Mouse (Mus musculus) hindbrain, embryonic 15.5 days (tissue): Measurements from ENCODE around the gene Asap3. TPM values are rescaled to one million over a fixed set of nuclear protein-coding genes. Genes with fewer than 3 reads are reported as not detected.

ENCODE experiments used
- ATAC-seq: fragments of 200-750 bp; cut with Nextera tagmentation; 2 replicates; pipeline ENCODE4 v1.8.0; 2017; ENCODE audit warnings: low read depth, moderate number of reproducible peaks, moderate TSS enrichment; ENCODE audit not compliant: low FRiP score
- H3K27ac ChIP-seq: fragments of 300-500 bp; sonication (generic); replicated peaks from 2 replicates; pipeline ENCODE4 v1.5.1; 2015; ENCODE audit warnings: mild to moderate bottlenecking, inconsistent platforms
- H3K27me3 ChIP-seq: fragments of 300-500 bp; sonication (generic); 2 replicates; pipeline ENCODE4 v1.6.1; 2015; ENCODE audit warnings: control low read depth, inconsistent platforms
- H3K36me3 ChIP-seq: fragments of 300-500 bp; sonication (generic); 2 replicates; pipeline ENCODE4 v1.6.1; 2015; ENCODE audit warnings: control low read depth, inconsistent platforms
- H3K4me1 ChIP-seq: fragments of 300-500 bp; sonication (generic); replicated peaks from 2 replicates; pipeline ENCODE4 v1.6.1; 2015; ENCODE audit warnings: control low read depth, inconsistent platforms
- H3K4me2 ChIP-seq: fragments of 300-500 bp; sonication (generic); 2 replicates; pipeline ENCODE4 v1.6.1; 2015; ENCODE audit warnings: moderate library complexity, mild to moderate bottlenecking, inconsistent platforms
- H3K4me3 ChIP-seq: fragments of 300-500 bp; sonication (generic); 2 replicates; pipeline ENCODE4 v1.5.1; 2015; ENCODE audit warnings: mild to moderate bottlenecking, inconsistent platforms
- H3K9ac ChIP-seq: fragments of 300-500 bp; sonication (generic); 2 replicates; pipeline ENCODE4 v1.6.1; 2015; ENCODE audit warnings: inconsistent platforms
- H3K9me3 ChIP-seq: fragments of 300-500 bp; sonication (generic); 2 replicates; pipeline ENCODE4 v1.6.1; 2016; ENCODE audit warnings: control low read depth, inconsistent platforms
- WGBS: fragments of 180-500 bp; shearing (Covaris S2); methylation state at CpG from one replicate; pipeline ENCODE4 v1.1.7; 2015; 5-methylcytosine and 5-hydroxymethylcytosine counted together
- polyA plus RNA-seq: library from polyadenylated mRNA; unstranded; fragments of >200 nt; fragmentation: Nextera tagmentation; extraction: Ambion mirVana; gene quantifications from 2 replicates; pipeline ENCODE4 v1.2.1, GENCODE M21; 2015

The Asap3 gene
- polyA plus RNA-seq, 1 experiment from 2014 or later, result 5.8 TPM

DNA sequence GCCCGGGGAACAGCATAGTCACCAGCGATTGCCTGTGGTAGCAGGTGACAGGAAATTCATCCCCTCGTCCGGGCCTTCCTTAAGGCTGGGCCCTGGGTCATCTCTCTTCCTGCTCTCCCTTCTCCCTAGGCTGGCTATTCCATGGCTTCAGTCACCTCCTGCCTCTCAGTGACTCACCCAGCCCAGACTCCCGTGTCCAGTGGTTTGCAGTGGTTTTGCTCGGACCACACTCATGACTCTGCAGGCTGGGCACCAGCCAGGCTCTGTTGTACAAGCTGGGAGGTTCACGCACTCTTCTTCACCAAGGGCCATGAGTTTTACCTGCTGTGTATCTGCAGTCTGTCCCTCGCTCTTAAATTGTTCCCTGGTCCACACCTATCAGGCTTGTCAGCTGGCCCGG is 4.8 kb downstream of the Asap3 start:
- Histone ChIP-seq H3K4me2 (no peak overlapping the region), H3K27ac (no peak overlapping the region), H3K27me3 (no peaks in the 10 kb centered on the region), H3K4me1 (peaks cover 12% of the 10 kb centered on the region), H3K36me3 (no peaks in the 10 kb centered on the region), H3K9ac (no peak overlapping the region), H3K9me3 (no peaks in the 10 kb centered on the region), H3K4me3 (no peak overlapping the region)
- ATAC-seq, result no peak
- WGBS, result 85% methylated on average over 9 of the region's 9 CpGs

DNA sequence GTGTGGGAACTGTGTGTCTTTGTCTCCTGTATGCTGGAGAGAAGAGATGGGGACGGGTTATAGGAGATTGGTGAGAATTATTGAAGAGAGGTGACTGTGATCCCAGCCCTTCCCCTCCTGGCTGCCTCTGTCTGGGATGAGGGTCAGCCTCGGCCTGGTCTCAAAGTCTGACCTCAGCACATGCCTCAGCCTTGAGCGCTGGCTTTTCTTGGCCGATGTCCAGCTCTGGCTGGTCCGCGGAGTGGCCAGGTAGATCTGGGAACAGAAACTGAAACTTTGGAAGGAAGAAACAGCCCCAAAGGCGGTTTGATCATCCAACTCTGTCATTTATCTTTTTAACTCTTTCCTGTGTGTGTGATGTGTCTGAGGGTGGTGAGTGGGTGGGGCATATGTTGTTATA is 7.5 kb downstream of the Asap3 start:
- no peak overlapping the region for H3K27ac ChIP-seq
- WGBS, result 77% methylated on average over 7 of the region's 7 CpGs
- H3K4me3 ChIP-seq, result no peak overlapping the region
- H3K9ac ChIP-seq, result no peak overlapping the region
- peaks cover 12% of the 10 kb centered on the region for H3K4me1 ChIP-seq
- H3K36me3 ChIP-seq, result no peaks in the 10 kb centered on the region
- H3K27me3 ChIP-seq, result no peaks in the 10 kb centered on the region
- no peak overlapping the region for H3K4me2 ChIP-seq
- no peak for ATAC-seq
- H3K9me3 ChIP-seq, result no peaks in the 10 kb centered on the region

DNA sequence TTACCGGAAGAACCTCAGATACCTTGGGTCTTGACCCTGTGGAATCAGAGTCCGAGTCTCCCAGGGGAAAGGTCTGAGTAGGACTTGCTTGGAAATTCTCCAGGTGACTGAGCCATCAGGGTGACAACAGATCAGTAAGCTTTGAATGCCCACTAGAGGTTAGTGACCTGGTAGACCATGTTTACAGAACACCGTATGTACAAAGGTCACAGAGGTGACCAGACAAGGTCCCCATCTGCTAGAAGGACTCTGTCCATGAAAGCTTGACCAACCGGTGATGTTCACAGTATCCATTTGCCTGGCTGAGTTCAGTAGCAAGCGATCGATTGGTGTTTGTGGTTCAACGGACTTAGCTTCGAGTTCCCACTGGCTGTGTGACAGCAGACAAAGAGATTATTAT is 8.7 kb downstream of the Asap3 start:
- Histone ChIP-seq H3K4me2 (no peak overlapping the region), H3K4me1 (peaks cover 21% of the 10 kb centered on the region), H3K9me3 (no peaks in the 10 kb centered on the region), H3K27me3 (no peaks in the 10 kb centered on the region), H3K4me3 (no peak overlapping the region), H3K9ac (no peak overlapping the region), H3K36me3 (no peaks in the 10 kb centered on the region), H3K27ac (no peak overlapping the region)
- WGBS, result 87% methylated on average over 8 of the region's 8 CpGs
- ATAC-seq, result no peak

DNA sequence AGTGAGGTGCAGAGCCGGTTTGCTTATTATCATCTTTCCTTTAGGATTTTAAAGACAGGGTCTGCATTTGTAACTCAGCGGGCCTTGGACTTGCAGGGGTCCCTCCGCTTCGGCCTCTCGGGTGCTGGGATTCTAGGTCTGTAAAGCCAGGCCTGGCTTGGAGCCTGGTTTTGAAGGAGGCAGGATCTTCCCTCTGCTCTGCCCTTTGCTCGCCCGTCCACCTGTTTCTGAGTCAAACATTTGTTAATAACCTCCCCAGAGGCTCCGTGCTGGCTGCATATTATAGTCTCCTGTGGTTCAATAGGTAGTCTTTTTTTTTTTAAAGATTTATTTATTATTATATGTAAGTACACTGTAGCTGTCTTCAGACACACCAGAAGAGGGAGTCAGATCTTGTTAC is 9.4 kb downstream of the Asap3 start:
- no peaks in the 10 kb centered on the region for H3K27me3 ChIP-seq
- H3K4me2 ChIP-seq, result no peak overlapping the region
- H3K4me3 ChIP-seq, result no peak overlapping the region
- H3K4me1 ChIP-seq, result peaks cover 27% of the 10 kb centered on the region
- WGBS, result 84% methylated on average over 8 of the region's 8 CpGs
- no peak overlapping the region for H3K27ac ChIP-seq
- no peak overlapping the region for H3K9ac ChIP-seq
- H3K9me3 ChIP-seq, result no peaks in the 10 kb centered on the region
- ATAC-seq, result no peak
- H3K36me3 ChIP-seq, result no peaks in the 10 kb centered on the region

DNA sequence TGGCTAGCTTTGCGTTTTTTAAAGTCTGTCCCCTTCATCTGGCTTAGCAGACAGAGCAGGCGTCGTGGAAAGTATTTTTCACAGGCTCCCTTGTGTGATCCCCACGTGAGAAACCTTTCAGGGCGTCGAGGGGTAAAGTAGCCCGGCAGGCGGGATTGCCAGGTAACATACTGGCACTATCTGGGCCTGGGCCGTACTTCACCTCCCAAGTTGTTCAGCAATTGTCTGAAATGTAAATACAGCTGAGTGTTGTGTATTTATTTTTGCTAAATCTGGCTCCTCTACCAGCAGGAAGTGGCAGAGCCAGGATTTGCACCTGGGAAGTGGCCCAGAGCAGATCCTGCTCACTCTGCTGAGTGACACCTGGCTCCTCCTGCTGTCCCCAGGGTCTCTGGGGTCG is 10.9 kb downstream of the Asap3 start:
- WGBS, result 63% methylated on average over 10 of the region's 10 CpGs
- Histone ChIP-seq H3K4me3 (no peak overlapping the region), H3K4me2 (no peak overlapping the region), H3K9ac (no peak overlapping the region), H3K27me3 (no peaks in the 10 kb centered on the region), H3K9me3 (no peaks in the 10 kb centered on the region), H3K27ac (no peak overlapping the region), H3K4me1 (peaks cover 27% of the 10 kb centered on the region), H3K36me3 (no peaks in the 10 kb centered on the region)
- ATAC-seq, result no peak

DNA sequence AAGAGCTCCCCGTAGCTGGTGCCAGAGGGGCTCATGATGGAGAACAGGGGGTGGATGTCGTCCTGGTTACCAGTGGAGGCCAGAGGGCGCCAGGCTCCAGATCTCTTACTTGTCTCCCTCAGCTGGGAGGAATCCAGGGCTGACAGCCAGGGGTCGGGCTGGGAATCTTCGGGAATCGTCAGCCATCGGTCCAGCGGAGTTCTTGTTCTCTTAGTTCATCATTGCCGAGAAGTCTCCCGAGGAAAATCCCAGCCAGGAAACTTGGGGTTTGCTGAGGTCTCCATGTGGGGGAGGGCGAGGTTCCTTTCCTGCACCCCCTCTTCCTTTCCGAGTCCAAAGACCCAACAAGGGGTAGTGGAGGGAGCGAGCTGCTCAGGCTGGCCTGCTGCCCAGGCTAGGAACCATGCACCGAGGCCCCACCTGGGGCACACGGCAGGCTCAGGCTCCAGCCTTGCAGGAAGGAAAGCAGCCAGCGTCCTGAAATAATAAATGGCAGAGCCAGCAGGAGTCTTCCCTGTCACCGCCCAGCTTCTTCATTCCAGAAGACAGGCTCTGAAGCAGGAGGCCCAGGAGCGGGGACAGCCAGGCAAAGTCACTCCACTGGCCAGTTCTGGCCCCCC is 12.5 kb downstream of the Asap3 start:
- Histone ChIP-seq H3K36me3 (no peaks in the 10 kb centered on the region), H3K4me2 (peak overlapping the region; percentile 34), H3K9ac (0 out of 2 replicates have a peak overlapping the region, but pooled peaks have one; percentile 17), H3K4me3 (no peak overlapping the region), H3K4me1 (peaks cover 34% of the 10 kb centered on the region), H3K9me3 (no peaks in the 10 kb centered on the region), H3K27me3 (no peaks in the 10 kb centered on the region), H3K27ac (peak overlapping the region; percentile 66)
- WGBS, result 10% methylated on average over 18 of the region's 18 CpGs
- ATAC-seq, result peak; percentile 61

DNA sequence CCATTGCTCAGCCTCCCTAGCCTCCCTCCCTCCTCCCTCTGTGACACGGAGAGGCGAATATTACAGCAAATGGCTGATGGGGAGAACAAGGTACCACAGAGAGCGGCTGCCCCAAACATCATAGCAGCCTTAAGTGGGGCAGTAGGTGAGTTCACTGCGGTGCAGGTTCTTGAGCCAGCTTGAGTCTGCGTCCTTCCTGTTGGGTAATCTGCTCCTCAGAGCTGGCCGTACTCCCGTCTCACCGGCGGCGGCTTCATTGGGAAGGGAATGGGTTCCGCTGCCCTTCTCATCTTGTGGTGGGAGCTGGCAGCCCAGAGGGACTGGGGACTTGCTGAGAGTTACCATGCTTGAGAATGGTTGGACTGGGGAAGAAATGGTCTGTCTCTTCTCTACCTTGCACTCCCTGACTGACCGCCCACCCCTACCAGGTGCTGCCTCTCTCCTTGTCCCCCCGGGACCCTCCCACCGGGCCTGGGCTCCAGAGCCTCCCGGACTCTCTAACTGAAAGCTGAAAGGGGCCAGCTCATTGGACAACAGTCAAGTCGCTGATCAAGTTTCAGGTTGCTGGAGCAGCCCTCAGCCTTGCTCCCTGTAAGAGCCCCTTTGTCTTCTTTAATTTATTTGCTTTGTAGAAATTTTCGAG is 14.1 kb downstream of the Asap3 start:
- Histone ChIP-seq H3K9ac (no peak overlapping the region), H3K4me3 (no peak overlapping the region), H3K4me1 (peaks cover 46% of the 10 kb centered on the region), H3K9me3 (no peaks in the 10 kb centered on the region), H3K27ac (0 out of 2 replicates have a peak overlapping the region, but pooled peaks have one; percentile 13), H3K36me3 (no peaks in the 10 kb centered on the region), H3K4me2 (no peak overlapping the region), H3K27me3 (no peaks in the 10 kb centered on the region)
- WGBS, result 17% methylated on average over 17 of the region's 17 CpGs
- ATAC-seq, result no peak

DNA sequence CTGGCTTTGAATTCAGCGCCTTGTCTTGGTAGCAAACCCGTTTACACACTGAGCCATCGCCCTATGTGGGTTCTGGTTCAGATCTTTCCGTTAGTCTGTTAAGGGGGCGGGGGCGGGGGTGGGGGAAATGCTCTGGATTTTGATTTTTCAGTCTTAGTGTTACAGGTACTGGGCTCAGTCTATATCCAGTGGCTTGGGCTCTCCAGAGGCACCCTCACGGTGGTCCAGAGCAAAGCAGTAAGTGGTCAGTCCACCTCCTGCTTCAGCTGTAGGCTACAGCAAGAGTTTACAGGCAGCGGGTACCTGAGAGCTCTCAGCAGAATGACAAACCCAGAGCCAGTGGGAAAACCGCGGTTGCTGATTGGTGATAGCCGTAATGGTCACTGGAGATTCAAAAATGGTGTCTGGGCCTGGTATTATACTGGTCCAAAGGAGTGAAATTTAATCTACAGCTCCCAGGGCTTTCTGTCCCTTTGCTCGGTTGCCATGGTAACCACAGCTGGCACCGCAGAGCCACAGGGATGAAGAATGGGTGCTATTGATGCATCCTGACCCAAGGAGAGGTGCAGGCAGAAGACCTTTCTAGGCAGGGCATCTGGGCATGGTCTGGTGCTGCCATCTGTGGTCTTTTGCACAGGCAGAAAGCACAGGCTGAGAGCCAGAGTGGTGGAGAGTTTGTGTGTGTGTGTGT is 17.5 kb downstream of the Asap3 start:
- Histone ChIP-seq H3K36me3 (no peaks in the 10 kb centered on the region), H3K27me3 (no peaks in the 10 kb centered on the region), H3K4me3 (no peak overlapping the region), H3K9ac (0 out of 2 replicates have a peak overlapping the region, but pooled peaks have one; percentile 3), H3K4me1 (peaks cover 34% of the 10 kb centered on the region), H3K27ac (peak overlapping the region; percentile 76), H3K9me3 (no peaks in the 10 kb centered on the region), H3K4me2 (no peak overlapping the region)
- WGBS, result 49% methylated on average over 13 of the region's 13 CpGs
- ATAC-seq, result peak; percentile 86

DNA sequence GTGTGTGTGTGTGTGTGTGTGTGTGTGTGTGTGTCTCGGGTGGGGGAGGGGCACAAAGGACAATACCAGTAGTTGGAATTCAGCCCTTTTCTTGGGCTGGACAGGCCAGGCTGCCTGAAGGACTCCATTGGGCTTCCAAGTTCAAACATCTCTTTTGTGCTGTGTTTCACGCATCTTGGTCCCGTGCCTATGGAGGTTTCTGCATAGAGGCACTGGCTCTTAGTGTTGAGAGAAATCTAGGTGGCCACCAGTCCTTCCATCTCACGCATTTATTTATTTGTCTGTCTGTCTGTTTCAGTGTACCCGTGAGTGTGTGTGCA is 18.0 kb downstream of the Asap3 start:
- Histone ChIP-seq H3K9ac (no peak overlapping the region), H3K4me2 (no peak overlapping the region), H3K9me3 (no peaks in the 10 kb centered on the region), H3K4me1 (peaks cover 29% of the 10 kb centered on the region), H3K27ac (peak overlapping the region; percentile 76), H3K27me3 (no peaks in the 10 kb centered on the region), H3K4me3 (no peak overlapping the region), H3K36me3 (no peaks in the 10 kb centered on the region)
- peak; percentile 60 for ATAC-seq
- WGBS, result 37% methylated on average over 4 of the region's 5 CpGs

DNA sequence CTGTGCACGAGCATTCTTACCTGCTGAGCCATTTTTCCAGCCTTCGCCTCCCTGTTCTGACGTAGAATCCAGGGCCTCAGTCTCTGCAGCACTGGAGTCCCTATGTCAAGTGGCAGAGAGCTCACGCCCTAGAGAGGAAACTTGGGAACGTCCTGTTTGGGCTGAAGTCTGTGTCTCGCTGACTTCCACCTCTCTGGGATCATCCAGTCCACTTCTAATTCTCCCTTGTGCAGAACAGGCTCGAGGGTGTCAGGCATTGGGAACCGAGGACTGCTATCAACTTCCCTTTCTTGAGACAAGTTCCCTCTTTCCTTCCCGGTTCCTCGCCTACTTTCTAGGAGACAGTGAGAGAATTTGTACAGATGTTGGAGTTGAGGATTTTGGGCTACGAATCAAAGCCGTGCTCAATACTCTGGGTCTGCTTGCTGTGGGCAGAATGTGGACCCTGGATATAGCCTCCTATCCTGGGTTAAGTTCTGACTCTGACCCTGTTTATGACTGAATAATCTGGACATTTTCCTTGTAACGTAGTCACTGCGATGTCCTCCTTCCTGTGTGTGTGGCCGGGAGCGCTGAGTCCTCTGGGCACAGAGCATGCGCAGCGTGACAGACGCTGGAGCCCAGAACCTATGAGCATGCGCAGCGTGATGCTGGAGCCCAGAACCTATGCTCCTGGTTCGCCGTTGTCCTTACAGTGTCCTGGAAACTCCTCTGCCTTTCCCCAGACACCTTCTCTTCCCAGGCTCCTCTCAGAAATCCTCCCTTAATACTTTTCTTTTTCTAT is 18.7 kb downstream of the Asap3 start:
- Histone ChIP-seq H3K4me1 (peaks cover 25% of the 10 kb centered on the region), H3K9me3 (no peaks in the 10 kb centered on the region), H3K27ac (peak overlapping the region; percentile 76), H3K4me2 (no peak overlapping the region), H3K36me3 (no peaks in the 10 kb centered on the region), H3K9ac (no peak overlapping the region), H3K4me3 (no peak overlapping the region), H3K27me3 (no peaks in the 10 kb centered on the region)
- WGBS, result 80% methylated on average over 23 of the region's 23 CpGs
- no peak for ATAC-seq

DNA sequence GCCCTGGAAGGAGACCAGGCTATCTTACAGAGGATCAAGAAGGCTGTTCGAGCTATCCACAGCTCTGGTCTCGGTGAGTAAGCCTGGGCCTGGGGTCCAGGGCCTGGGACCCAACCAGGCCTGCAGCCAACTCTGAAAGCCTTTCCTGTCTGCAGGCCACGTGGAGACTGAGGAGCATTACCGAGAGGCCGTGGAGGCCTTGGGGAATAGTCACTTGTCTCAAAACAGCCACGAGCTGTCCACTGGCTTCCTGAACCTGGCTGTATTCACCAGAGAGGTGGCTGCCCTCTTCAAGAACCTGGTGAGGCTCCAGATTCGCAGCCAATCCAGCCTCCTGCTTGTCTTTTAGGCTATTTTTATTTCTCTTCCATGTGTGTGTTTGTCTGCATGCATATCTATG is 21.2 kb downstream of the Asap3 start:
- Histone ChIP-seq H3K9ac (no peak overlapping the region), H3K27ac (no peak overlapping the region), H3K4me3 (no peak overlapping the region), H3K36me3 (no peaks in the 10 kb centered on the region), H3K4me1 (peaks cover 19% of the 10 kb centered on the region), H3K9me3 (no peaks in the 10 kb centered on the region), H3K27me3 (no peaks in the 10 kb centered on the region), H3K4me2 (no peak overlapping the region)
- 79% methylated on average over 7 of the region's 7 CpGs for WGBS
- no peak for ATAC-seq

DNA sequence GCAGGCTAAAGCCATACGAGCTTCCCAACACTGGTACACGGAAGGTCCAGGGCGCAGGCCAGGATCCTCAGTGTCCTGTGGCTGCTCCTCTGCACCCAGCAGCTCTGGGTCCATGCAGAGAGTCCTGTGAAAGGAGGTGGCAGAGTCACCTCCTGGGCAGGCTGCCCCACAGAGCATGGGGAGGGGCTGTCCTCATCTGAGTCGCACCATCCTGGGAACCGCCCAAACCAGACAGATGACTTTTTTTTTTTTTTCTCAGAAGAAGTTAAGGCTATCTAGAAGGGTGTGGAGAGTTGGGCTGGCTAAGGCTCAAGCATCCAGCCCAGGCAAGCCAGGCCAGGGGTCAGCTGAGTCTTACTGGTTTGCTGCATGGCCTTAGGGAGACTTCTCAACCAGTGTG is 22.5 kb downstream of the Asap3 start:
- Histone ChIP-seq H3K36me3 (no peaks in the 10 kb centered on the region), H3K27ac (no peak overlapping the region), H3K9ac (no peak overlapping the region), H3K4me1 (peaks cover 13% of the 10 kb centered on the region), H3K4me2 (no peak overlapping the region), H3K4me3 (no peak overlapping the region), H3K9me3 (no peaks in the 10 kb centered on the region), H3K27me3 (no peaks in the 10 kb centered on the region)
- no peak for ATAC-seq
- 83% methylated on average over 5 of the region's 5 CpGs for WGBS
